Mouse (Mus musculus): ENCODE measurements around the gene Nfia.

Nfia gene

GRCm38 (mm10) chr4:97816001-97816400 is 43.5 kb downstream of the Nfia start:
- no peak for DNase-seq (ENCODE audit: low spot score in 2 of 2)

GRCm38 (mm10) chr4:97816753-97817152 is 44.2 kb downstream of the Nfia start:
- no peak for DNase-seq (ENCODE audit: low spot score in 2 of 2)

GRCm38 (mm10) chr4:97817741-97818140 is 45.2 kb downstream of the Nfia start:
- no peak for DNase-seq (ENCODE audit: low spot score in 2 of 2)

- no peak for DNase-seq (ENCODE audit: low spot score in 2 of 2)
These were observed 46.0 kb downstream of the Nfia start for GRCm38 (mm10) chr4:97818498-97818897.

DNA sequence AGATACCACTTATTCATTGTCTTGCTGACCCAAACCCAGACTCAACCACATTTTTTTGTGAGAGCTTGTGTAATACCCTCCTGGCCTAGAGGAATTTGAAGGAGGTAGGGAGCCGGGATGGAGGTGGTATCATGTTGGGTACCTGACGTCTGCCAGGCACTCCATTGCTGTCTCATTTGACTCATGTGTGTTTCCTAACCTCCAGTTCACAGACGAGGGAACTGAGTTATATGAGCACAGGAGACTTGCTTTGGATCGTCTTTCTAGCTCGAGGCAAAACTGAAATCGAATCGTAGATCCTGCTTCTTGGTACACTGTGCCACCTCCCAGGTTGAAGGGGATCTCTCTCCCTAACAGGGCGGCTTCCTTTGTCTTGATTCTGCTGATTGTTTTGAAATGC is 46.6 kb downstream of the Nfia start:
- DNase-seq (ENCODE audit: low spot score in 2 of 2) = no peak

- no peak for DNase-seq (ENCODE audit: low spot score in 2 of 2)
These were observed 48.1 kb downstream of the Nfia start for GRCm38 (mm10) chr4:97820474-97821259.

GRCm38 (mm10) chr4:97821556-97822251 is 49.2 kb downstream of the Nfia start:
- no peak for DNase-seq (ENCODE audit: low spot score in 2 of 2)

DNA sequence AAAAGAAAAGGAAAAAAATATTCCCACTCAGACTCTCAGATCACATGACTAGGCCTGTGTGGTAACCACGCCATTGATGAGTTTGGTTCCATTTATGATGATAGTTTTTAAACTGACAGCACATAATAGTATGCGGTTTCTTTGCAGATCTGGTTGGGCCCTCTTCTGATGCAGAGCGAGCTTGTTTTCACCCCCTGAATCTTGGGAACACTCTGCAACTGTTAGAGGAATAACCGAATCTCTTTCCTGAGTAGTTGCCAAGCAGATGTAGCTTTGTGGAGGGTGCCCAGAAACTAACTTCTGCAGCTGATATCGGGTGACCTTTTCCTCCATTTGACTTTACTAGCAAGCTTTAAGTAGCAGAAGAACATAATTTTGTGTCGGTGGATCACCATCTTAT is 51.0 kb downstream of the Nfia start:
- no peak for DNase-seq (ENCODE audit: low spot score in 2 of 2)

GRCm38 (mm10) chr4:97824451-97824850 is 51.9 kb downstream of the Nfia start:
- DNase-seq (ENCODE audit: low spot score in 2 of 2) = no peak

DNA sequence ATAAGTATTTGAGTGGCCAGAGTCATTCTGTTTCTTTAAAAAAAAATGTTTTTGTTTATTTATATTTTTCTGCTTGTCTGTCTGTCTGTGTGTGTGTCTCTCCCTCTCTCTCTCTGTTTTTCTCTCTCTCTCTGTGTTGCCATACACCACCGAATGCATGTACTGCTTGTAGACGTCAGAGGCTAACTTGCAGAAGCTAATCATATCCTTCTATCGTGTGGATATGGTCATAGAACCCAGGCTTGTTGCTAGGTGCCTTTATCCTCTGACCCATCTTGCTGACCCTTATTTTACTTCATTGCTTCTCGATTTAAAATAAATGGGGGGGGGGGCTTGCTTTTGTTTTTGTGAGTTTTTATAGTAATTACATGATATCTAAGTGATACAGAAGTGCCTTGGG is 52.9 kb downstream of the Nfia start:
- no peak for DNase-seq (ENCODE audit: low spot score in 2 of 2)

- no peak for DNase-seq (ENCODE audit: low spot score in 2 of 2)
These were observed 53.3 kb downstream of the Nfia start for GRCm38 (mm10) chr4:97825841-97826240.

DNA sequence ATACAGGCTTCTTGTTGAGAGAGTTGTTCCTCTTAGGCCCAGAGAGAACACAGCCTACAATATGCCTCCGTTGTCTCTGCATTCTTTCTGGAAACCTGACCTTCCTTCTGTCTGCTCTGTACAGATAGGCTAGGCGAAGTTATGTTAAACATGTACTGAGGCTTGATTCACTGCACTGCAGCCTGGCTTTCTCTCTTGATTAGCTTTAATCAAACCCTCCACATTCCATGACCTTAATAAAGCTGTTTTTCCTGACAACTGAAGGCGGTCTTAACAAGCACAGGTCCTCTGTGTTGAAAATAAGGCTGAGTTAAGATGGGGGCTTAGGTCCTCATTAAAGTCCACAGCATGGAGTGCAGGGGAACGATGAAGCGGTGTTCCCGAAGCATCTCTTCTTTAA is 54.6 kb downstream of the Nfia start:
- DNase-seq (ENCODE audit: low spot score in 2 of 2) = no peak

GRCm38 (mm10) chr4:97828579-97828978 is 56.0 kb downstream of the Nfia start:
- DNase-seq (ENCODE audit: low spot score in 2 of 2) = no peak

DNA sequence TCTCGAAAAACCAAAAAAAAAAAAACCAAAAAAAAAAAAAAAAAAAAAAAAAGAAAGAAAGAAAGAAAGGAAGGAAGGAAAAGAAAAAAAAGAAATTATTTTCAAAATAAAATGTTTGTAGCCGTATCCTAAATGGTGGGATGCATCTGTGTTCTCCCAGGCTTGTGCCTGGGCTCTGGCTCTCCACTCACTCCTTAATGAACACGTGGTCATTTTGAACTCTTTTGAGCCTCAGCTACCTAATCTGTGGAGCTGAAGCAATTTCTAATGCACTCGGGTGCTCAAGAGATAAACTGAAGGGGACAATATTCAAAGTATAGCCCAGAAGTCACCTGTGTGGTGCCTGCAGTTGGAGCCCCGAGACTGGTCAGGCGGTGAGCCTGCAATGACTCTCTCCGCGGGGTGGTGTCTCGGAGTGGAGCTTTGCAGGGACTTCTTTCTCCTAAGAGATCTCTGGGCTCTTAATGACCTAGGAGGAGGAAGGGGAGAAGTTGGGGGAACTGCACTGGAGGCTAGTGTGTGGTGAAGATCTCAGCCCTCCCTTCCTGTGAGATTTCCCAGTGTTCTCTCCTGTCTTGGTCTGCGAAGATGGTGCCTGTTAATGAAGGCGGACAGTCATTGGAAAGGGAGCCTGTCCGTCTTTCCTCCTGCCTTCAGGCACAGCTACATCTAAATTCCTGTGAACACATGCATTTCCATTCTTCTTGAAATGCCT is 57.0 kb downstream of the Nfia start:
- no peak for DNase-seq (ENCODE audit: low spot score in 2 of 2)

GRCm38 (mm10) chr4:97830051-97830853 is 57.7 kb downstream of the Nfia start:
- DNase-seq (ENCODE audit: low spot score in 2 of 2) = no peak

GRCm38 (mm10) chr4:97830935-97831608 is 58.5 kb downstream of the Nfia start:
- DNase-seq (ENCODE audit: low spot score in 2 of 2) = no peak

DNA sequence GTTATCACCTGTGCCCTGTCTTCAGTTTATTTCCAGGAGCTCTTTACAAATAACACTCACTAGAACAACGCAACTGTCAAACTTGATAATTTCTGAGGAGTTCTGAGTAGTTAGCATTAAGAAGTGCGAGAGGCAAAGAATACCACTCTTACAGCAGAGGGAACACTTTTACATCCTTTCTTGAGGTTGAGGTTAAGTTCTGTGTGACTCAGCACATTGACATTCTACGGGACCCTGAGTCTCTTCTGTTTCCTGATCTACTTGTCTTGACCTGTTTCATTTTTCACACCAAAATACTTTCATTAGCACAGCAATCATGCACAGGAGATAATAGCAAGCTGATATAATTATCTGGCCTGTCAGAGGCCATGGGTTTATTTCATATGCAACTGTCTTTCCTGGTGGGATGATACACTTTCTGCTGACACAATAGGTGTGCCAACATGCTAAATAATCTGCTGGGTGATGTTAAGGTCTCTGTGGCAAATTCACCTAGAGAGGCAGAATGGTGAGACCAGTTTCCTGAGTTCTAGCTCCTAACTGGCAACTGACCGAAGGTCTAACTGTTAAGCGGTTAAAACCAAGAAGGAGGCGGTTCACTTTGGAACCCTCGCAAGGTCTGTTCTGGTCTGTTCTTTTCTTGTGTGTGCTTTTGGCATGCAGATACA is 59.2 kb downstream of the Nfia start:
- no peak for DNase-seq (ENCODE audit: low spot score in 2 of 2)

GRCm38 (mm10) chr4:97832279-97832640 is 59.7 kb downstream of the Nfia start:
- no peak for DNase-seq (ENCODE audit: low spot score in 2 of 2)

- no peak for DNase-seq (ENCODE audit: low spot score in 2 of 2)
These were observed 64.3 kb downstream of the Nfia start for GRCm38 (mm10) chr4:97836812-97837211.

GRCm38 (mm10) chr4:97837724-97838123 is 65.2 kb downstream of the Nfia start:
- no peak for DNase-seq (ENCODE audit: low spot score in 2 of 2)

- no peak for DNase-seq (ENCODE audit: low spot score in 2 of 2)
These were observed 66.1 kb downstream of the Nfia start for GRCm38 (mm10) chr4:97838651-97839050.
